Mouse (Mus musculus) right cerebral cortex, postnatal 4 days (tissue): Measurements from ENCODE around the gene Myom3.

ENCODE experiments used
- DNase-seq: peaks from one replicate; pipeline ENCODE4 v3.0.0-alpha.2; 2022

Gene Myom3

DNA sequence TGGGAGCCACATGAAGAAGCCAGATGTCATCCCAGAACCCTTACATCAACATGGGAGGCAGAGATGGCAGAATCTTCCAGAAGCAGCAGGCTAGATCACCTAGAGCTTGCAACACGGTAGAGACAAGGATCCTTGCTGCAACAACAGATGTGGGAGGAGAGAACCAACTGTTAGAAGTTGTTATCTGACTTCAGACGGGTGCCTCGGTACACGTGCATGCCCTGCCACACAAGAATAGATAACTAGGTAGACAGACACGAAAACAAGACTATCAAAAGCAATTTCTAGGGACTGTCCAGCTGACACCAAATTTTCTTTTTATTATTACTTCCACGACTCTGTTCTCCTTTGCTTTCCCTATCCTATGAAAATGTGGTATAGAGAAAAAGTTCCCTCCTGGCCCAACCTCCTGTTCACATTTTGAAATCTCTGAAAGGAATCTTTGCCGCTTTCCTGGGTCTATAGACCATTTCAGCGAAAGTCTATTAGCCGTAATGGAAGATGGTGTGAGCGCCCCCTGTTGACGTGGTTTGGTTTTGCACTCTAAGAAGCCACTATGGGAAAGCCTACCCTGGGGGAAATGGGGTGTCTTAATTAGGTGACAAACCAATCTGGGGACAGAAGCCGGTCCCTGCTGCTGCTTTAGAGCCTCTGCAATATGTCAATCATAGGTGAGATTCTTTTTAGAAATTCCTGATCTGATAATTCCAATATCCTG, 57.5 kb downstream of the Myom3 start:
- peak; percentile 55 for DNase-seq

- no peak for DNase-seq
These were observed 58.9 kb downstream of the Myom3 start for GRCm38 (mm10) chr4:135818366-135818765.

- DNase-seq: no peak
These were observed 60.5 kb downstream of the Myom3 start for GRCm38 (mm10) chr4:135819826-135820526.

- no peak for DNase-seq
These were observed 62.3 kb downstream of the Myom3 start for GRCm38 (mm10) chr4:135821772-135822171.

GRCm38 (mm10) chr4:135823298-135823697, 63.8 kb downstream of the Myom3 start:
- peak; percentile 67 for DNase-seq

GRCm38 (mm10) chr4:135824254-135824653, 64.7 kb downstream of the Myom3 start:
- DNase-seq: no peak

DNA sequence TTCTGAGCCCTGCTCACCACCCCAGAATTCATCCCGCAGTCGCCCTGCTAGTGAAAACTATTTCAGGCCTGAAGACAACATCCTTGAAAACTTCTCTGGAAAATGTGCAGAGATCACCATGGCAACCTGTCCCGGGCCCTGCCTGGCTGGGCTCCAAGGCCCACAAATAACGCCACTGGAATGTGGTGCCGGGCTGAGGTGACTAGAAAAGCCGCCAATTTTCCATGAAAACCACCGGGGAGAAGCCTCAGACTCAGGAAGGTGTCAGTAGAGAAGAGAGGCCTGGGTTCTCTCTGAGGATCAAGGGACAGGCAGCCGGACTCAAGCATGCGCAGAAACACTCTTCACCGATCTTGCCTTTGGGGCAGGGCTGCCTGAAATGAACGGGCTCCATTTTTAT, 69.0 kb downstream of the Myom3 start:
- DNase-seq: peak; percentile 70

GRCm38 (mm10) chr4:135832070-135832469, 72.6 kb downstream of the Myom3 start:
- no peak for DNase-seq

- no peak for DNase-seq
These were observed 74.0 kb downstream of the Myom3 start for GRCm38 (mm10) chr4:135833301-135834123.

DNA sequence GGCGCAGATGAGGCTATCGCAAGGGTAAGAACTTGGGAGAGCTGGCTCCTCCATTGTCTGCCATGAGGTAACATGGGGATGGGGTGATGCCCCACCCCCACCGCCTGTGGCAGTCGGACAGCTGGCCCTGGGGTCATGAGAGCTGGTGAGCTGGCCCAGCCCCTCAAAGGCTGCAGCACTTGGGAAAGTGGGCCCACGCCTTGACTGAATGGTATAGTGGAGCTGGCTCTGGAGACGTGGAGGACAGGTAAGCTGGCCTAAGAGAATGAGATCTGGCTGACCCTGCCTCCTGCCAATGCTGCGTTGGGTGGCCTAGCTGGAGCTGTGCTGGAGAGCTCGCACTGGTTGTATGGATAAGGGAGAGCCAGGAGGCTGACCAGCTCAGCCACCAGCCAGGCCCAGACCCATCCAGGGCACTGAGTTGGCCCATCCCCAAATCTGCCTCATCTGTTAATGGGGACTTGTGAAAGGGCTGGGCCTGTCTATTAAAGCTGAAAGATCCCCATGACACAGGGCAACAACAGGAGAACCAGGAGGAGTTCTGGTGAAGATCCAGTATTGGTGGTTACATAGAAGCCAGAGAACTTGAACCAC, 74.7 kb downstream of the Myom3 start:
- no peak for DNase-seq

DNA sequence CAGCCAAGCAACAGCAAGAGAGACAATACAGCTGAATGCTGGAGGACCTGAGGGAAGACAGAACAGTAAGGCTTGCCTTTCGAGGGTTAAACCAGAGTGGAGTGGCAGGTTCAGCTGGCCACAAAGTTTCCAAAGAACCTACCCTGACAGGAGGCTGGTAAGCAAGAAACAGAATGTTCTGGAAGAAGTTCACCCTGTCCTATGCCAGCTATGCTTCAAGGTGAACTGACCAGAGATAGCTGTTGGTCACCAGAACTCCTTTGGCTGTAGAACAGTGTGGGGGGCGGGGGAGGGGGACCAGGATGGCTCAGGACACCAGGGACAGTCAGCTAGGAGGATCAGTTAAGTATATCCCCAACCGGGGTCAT, 79.4 kb downstream of the Myom3 start:
- DNase-seq: no peak

GRCm38 (mm10) chr4:135839293-135840011, 79.9 kb downstream of the Myom3 start:
- no peak for DNase-seq

DNA sequence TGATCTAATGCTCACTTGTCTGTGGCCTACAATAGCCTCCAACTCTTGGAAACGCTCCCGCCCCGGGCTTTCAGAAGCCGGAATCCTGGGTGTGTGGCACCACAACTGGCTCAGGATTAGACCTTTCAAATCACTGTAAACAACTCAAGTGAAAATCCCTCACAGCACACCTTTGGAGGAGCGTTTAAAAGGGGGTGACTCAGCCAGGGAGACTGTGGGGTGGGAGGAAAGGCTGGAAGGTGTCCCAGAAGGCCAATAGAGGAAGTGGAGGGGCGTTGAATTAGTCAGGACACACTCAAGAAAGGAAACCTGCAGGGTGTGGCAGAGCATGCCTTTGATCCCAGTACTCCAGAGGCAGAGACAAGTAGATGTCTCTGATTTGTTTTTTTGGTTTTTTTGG, 84.9 kb downstream of the Myom3 start:
- no peak for DNase-seq

DNA sequence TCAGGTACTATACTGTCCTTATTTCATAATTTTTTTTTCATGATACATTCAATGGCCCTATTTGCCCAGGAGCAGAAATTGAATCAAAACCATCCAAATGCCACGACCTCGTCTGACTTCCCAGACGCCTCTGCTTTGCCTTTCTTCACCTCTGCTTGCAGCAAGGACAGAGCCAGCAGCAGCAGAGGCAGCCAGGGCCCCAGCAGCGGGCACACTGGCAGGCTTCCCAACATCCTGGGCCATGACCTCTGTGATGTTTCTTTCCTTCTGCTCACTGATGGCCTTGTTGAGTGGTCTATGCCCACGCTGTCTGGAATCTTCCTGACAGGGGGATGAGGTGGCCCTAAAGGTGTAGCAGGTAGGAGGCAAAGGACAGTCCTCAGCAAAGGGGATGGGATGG, 88.1 kb downstream of the Myom3 start:
- no peak for DNase-seq

DNA sequence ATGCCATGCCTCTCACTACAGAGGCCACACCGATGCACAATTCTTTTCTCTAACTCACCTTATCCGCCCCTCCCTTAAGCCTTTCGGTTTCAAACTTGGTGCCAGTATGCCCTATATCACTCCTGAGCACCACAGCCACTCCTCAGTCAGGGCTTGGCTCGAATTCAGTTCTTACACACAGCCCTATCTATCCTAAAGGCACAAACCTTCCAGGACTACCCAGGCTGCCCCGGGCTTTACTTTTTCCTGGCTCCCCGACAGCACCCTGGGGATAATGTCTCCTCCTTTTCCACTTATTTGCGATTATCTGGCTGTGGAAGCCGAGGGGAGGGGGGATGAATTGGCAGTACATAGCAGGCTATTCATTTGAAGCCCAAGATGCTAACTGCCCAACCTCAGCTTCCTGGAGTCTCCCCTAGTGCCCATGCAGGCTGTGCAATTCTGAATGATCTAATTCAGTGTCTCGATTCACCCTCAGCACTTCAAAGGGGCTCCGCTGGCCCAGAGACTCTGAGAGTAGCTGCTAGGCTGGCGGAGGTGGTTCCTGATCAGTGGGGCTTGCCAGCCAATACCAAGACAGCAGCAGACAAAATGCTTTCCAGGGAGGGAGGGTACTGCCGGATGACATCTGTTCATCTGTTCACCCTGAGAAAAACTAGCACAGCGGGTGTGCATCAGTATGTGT, 91.0 kb downstream of the Myom3 start:
- peak; percentile 43 for DNase-seq

DNA sequence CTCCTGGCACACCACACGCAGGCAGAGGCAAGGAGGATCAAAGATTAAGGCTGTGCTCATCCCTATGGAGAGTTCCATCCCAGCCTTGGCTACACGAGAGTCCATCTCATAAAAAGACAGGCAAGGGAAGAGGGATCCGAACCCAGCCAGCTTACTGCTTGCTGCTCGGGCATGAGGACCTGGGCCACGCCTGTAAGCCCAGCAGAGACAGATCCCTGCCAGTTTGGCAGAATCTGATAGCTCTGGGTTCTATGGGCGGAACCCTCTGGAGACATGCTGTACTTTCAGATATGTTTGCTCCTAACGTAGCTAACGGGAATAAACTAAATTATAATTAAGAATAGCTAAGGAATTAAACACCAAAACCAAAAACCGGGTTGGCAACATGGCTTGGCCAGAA, 92.4 kb downstream of the Myom3 start:
- no peak for DNase-seq

DNA sequence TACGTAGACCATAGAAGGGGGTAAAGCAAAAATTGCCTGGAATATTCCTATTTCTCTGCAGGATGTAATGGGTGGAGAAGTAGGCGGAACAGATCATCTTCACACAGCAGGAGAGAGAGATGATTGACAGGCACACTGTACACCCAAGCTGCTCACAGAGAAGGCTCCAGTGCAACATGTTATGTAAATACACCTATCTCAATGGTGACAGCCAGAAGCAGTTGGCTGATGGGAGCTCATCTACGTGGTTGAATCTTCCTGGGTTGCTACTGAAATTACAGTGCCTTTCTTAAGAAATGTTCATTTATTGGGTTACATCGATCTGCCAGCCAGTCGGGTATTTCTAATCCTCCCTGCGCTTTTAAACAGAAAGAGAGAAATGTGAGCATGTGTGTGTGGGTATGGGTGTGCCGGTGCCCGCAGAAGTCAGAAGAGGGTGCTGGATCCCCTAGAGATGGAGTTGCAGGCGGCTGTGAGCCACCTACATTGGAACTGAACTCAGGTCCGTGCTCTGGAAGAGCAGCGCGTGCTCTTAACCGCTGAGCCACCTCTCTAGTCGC, 94.6 kb downstream of the Myom3 start:
- DNase-seq: no peak

GRCm38 (mm10) chr4:135854630-135855029, 95.1 kb downstream of the Myom3 start:
- no peak for DNase-seq

GRCm38 (mm10) chr4:135855080-135855479, 95.6 kb downstream of the Myom3 start:
- DNase-seq: no peak

DNA sequence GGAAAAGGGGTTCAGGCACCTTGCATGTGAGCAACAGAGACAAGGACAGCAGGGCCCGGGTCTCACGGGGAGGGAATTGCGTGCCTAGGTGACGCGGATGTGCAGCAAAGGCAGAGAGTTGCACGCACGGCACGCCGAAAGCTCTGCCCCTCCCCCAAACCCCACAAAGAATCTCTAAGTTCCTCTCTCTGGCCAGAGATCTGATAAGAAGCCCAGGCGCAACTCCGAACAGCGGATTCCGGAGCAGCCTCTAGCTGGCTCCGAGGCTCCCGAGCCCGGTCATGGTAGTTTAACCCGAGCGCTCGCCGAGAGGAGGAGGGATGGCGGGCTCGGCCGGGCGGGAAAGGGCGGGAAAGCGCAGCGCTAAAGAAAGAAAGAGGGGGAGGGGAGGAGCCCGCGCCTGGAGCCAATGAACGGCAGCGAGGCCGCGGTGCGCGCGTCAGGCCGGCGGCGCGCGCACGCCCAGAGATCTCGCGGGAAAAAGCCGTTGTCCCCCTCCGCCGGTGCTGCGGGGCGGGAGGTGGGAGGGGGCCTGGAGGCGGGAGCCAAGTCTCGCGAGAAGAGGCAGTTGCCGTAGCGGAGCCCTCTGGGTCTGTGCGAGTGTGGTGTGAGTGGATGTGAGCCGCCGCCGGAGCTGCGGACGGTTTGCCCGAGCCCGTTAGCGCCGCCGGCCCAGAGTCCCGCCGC, 96.2 kb downstream of the Myom3 start, which contains the start of gene Srsf10:
TSS of gene Srsf10 (plus strand) at position 212 of the 687 bp plus-strand sequence.
- peak; percentile 96 for DNase-seq
